Comparison of ENCODE assay signal across 8 mouse cellular contexts in genomic region chr14:16242193-16242815, GRCm38 (mm10). TPM values are rescaled to one million over a fixed set of nuclear protein-coding genes. Genes with fewer than 3 reads are reported as not detected.
DNase-seq lines count a peak whose midpoint lies in the region; ATAC-seq and TF ChIP-seq lines count a peak whose summit lies in the region.

No protein-coding gene starts in this region.

- ATAC-seq in forebrain, postnatal 0 days: no peak
- no peak for ATAC-seq in liver, embryonic 14.5 days (ENCODE audit: insufficient read depth)

- H3K4me2 ChIP-seq in forebrain, postnatal 0 days (ENCODE audit: low read depth): peak overlapping the region; percentile 75
- peak overlapping the region; percentile 63 for H3K4me2 ChIP-seq in liver, embryonic 14.5 days (ENCODE audit: low read depth)

- no peak overlapping the region for H3K27ac ChIP-seq in kidney, adult 2 months (ENCODE audit: insufficient read depth, low read depth, low read length)
- H3K27ac ChIP-seq in brown adipose tissue, adult 24 weeks (replicated peaks; ENCODE audit: low read depth, low read length): no peak overlapping the region
- H3K27ac ChIP-seq in forebrain, postnatal 0 days (ENCODE audit: low read depth, low read length): no peak overlapping the region
- H3K27ac ChIP-seq in liver, embryonic 14.5 days: peak overlapping the region; percentile 75

- intact Hi-C loops in left cerebral cortex, postnatal 25 days (cut with DNase I): no loop called here

- H3K4me1 ChIP-seq in kidney, adult 2 months (ENCODE audit: control insufficient read depth, insufficient read depth, low read length): peaks cover 2% of the 10 kb centered on the region; the same call in 1 of the 2 replicates
- H3K4me1 ChIP-seq in brown adipose tissue, adult 24 weeks (ENCODE audit: control insufficient read depth, insufficient read depth, insufficient read length, low read length): peaks cover 4% of the 10 kb centered on the region; the same call in 1 of the 2 replicates
- H3K4me1 ChIP-seq in forebrain, postnatal 0 days (ENCODE audit: insufficient read depth): peaks cover 6% of the 10 kb centered on the region
- peaks cover 25 to 35% of the 10 kb centered on the region in 2 experiments for H3K4me1 ChIP-seq in liver, embryonic 14.5 days (replicated peaks; ENCODE audit: control insufficient read depth in 2 of 2, insufficient read depth in 2 of 2, low read length in 1 of 2)

- TF ChIP-seq POLR2A in kidney, adult 2 months (IDR thresholded peaks at IDR 0.05; ENCODE audit: low read depth, low read length): no peak

- no peak for TF ChIP-seq CTCF in kidney, adult 2 months (conservative IDR thresholded peaks at IDR 0.05; ENCODE audit: insufficient read depth, insufficient read length, low read depth, low read length)
- no peak for TF ChIP-seq CTCF in forebrain, postnatal 0 days (IDR thresholded peaks at IDR 0.05; ENCODE audit: low read depth)
- TF ChIP-seq CTCF in liver, embryonic 14.5 days (IDR thresholded peaks at IDR 0.05; ENCODE audit: low read depth): no peak

- WGBS in kidney, adult 2 months: 91% methylated on average over 10 of the region's 10 CpGs
- 96% methylated on average over 10 of the region's 10 CpGs for WGBS in forebrain, postnatal 0 days
- 91% methylated on average over 10 of the region's 10 CpGs for WGBS in liver, embryonic 14.5 days (ENCODE audit: insufficient replicate concordance)

- DNase-seq in kidney, adult 2 months: peak; percentile 15
- no peak for DNase-seq in kidney, postnatal 10 days
- peak; percentile 8 for DNase-seq in forebrain, postnatal 0 days
- no peak for DNase-seq in liver, embryonic 14.5 days (ENCODE audit: low read depth in 3 of 3, low spot score in 3 of 3)
- DNase-seq in frontal cortex, postnatal 25 days (ENCODE audit: low spot score in 2 of 2): no peak
- DNase-seq in left cerebral cortex, postnatal 25 days (ENCODE audit: low spot score in 2 of 2): no peak
- DNase-seq in thymus, postnatal 25 days: no peak

- TF ChIP-seq EP300 in liver, embryonic 14.5 days (IDR thresholded peaks at IDR 0.05; ENCODE audit: low read depth): no peak

- H3K36me3 ChIP-seq in kidney, adult 2 months (ENCODE audit: control insufficient read depth, insufficient read depth, low read length): no peaks in the 10 kb centered on the region; the same call in 1 of the 2 replicates
- no peaks in the 10 kb centered on the region for H3K36me3 ChIP-seq in forebrain, postnatal 0 days (ENCODE audit: insufficient read depth)
- no peaks in the 10 kb centered on the region; the same call in 1 of the 2 replicates for H3K36me3 ChIP-seq in liver, embryonic 14.5 days (replicated peaks; ENCODE audit: control insufficient read depth, insufficient read depth, low read depth)

- H3K27me3 ChIP-seq in kidney, adult 2 months (replicated peaks; ENCODE audit: control insufficient read depth, insufficient read depth, low read length): no peaks in the 10 kb centered on the region
- no peaks in the 10 kb centered on the region for H3K27me3 ChIP-seq in forebrain, postnatal 0 days (ENCODE audit: insufficient read depth, low read length)
- H3K27me3 ChIP-seq in liver, embryonic 14.5 days (ENCODE audit: control insufficient read depth, insufficient read depth, low read length): no peaks in the 10 kb centered on the region

- H3K9ac ChIP-seq in forebrain, postnatal 0 days: 0 out of 2 replicates have a peak overlapping the region, but pooled peaks have one; percentile 64
- peak overlapping the region; percentile 81 for H3K9ac ChIP-seq in liver, embryonic 14.5 days (replicated peaks)

- H3K9me3 ChIP-seq in forebrain, postnatal 0 days (ENCODE audit: low read length): 0 out of 2 replicates have a peak, but pooled peaks cover 1% of the 10 kb centered on the region
- no peaks in the 10 kb centered on the region for H3K9me3 ChIP-seq in liver, embryonic 14.5 days (ENCODE audit: control insufficient read depth, low read length)

- H3K4me3 ChIP-seq in kidney, adult 2 months (ENCODE audit: insufficient read depth, low read depth, low read length): no peak overlapping the region
- H3K4me3 ChIP-seq in brown adipose tissue, adult 24 weeks (ENCODE audit: insufficient read depth, low read depth, low read length): peak overlapping the region; percentile 96
- peak overlapping the region; percentile 62 for H3K4me3 ChIP-seq in forebrain, postnatal 0 days (ENCODE audit: low read depth, low read length)
- peak overlapping the region; percentile 68 to 95 for H3K4me3 ChIP-seq in liver, embryonic 14.5 days (ENCODE audit: insufficient read depth in 1 of 2, low read depth in 2 of 2, low read length in 2 of 2)

RNA-seq across cellular contexts. Expression of gene Ngly1, which starts 6.8 kb away (rescaled TPM):
- 40.2 and 51.3 TPM in 2 replicates for polyA plus RNA-seq in kidney, adult 2 months (2012; rRNA removed)
- polyA plus RNA-seq in brown adipose tissue, adult 24 weeks (2012; ENCODE audit: insufficient read depth, insufficient read length, missing spikeins): 38.8 and 51.0 TPM in 2 replicates
- total RNA-seq in forebrain, postnatal 0 days (2014; rRNA removed): 25.5 and 25.6 TPM in 2 replicates
- polyA plus RNA-seq in forebrain, postnatal 0 days (2015; fragmentation: Nextera tagmentation; extraction: Ambion mirVana): 21.2 and 22.9 TPM in 2 replicates
- 4.2 and 6.9 TPM in 2 replicates for polyA plus RNA-seq in liver, embryonic 14.5 days (2012; rRNA removed)
- 21.7 and 23.5 TPM in 2 replicates for polyA plus RNA-seq in liver, embryonic 14.5 days (2014; fragmentation: Nextera tagmentation; extraction: Ambion mirVana)
- total RNA-seq in left cerebral cortex, postnatal 25 days (2021): 10 to 100 TPM; 31.2 to 31.8 TPM

RNA-seq across cellular contexts. Expression of gene Oxsm, which starts 7.3 kb away (rescaled TPM):
- polyA plus RNA-seq in kidney, adult 2 months (2012; rRNA removed): 16.6 and 18.7 TPM in 2 replicates
- polyA plus RNA-seq in brown adipose tissue, adult 24 weeks (2012; ENCODE audit: insufficient read depth, insufficient read length, missing spikeins): 21.5 and 29.3 TPM in 2 replicates
- 4.2 and 4.3 TPM in 2 replicates for total RNA-seq in forebrain, postnatal 0 days (2014; rRNA removed)
- 0.84 and 1.2 TPM in 2 replicates for polyA plus RNA-seq in forebrain, postnatal 0 days (2015; fragmentation: Nextera tagmentation; extraction: Ambion mirVana)
- polyA plus RNA-seq in liver, embryonic 14.5 days (2012; rRNA removed): 3.3 and 3.4 TPM in 2 replicates
- polyA plus RNA-seq in liver, embryonic 14.5 days (2014; fragmentation: Nextera tagmentation; extraction: Ambion mirVana): 1.7 and 1.8 TPM in 2 replicates
- total RNA-seq in left cerebral cortex, postnatal 25 days (2021): 10 to 100 TPM; 10.9 to 11.2 TPM

Comparison
In these comparisons a context has a peak if more than half of its experiments do, and no peak if none do; other contexts are left out.
1. DNase-seq: peak in kidney, adult 2 months (single experiment) and forebrain, postnatal 0 days (single experiment); none in kidney, postnatal 10 days (single experiment), liver, embryonic 14.5 days (0 of 3), frontal cortex, postnatal 25 days (0 of 2), left cerebral cortex, postnatal 25 days (0 of 2) and thymus, postnatal 25 days (single experiment).